Mouse (Mus musculus) mesoderm, embryonic 11.5 days (tissue): Measurements from ENCODE around the gene Abcc4.

Source experiments
- DNase-seq: peaks from one replicate; pipeline ENCODE4 v3.0.0-alpha.2; 2012; ENCODE audit warnings: low read depth, low spot score

Abcc4 gene

GRCm38 (mm10) chr14:118638447-118639275 lies 67.4 kb downstream of the Abcc4 start:
- DNase-seq: no peak

DNA sequence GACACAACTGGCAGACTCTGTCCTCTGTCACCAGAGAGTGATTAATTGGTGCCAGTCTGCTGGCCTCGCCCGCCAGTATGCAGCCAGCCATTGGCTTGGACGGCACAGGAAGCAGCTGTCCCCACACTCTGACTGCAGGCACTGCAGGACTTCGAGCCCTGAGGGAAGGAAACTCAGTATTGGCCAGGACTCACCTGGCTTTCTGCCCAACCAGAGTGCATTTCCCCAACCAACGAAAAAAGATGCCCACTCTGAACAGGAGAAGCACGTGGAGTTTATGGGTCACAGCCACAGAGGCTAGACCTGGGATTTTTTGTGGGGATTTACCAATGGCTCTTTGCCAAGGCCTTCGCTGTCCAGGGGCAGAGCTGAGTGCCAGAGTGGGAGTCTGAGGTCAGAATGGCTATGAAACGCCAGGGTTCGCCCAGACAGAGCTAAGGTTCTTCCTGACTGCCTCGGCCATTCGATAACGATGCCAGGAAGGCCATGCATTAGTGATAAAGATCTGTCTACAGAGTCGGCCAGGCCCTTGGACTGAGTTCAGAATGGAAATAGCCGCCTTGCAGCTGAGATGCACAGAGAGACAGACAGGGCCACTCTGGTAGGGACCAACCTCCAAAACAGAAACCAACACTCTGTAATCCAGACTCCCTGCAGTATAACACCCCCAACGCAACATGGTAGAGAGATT lies 70.4 kb downstream of the Abcc4 start:
- DNase-seq: no peak

GRCm38 (mm10) chr14:118629649-118630048 lies 76.4 kb downstream of the Abcc4 start:
- DNase-seq: no peak

DNA sequence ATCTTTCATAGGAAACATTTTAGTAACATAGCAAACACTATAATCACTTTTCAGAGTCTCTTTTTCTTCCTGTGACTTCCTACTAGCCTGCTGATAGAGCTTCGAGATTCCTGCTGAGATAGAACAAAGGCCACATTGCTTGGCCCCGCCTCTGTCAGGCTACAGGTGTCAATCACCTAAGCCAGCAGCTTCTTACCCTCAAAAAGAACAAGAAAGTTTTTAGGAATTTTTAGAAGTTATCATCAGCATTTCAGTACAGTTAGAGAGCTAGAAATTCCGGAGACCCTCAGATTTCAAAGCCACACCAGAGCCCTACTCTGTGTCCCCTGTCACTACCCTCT lies 84.6 kb downstream of the Abcc4 start:
- no peak for DNase-seq

- DNase-seq: no peak
These were observed 85.1 kb downstream of the Abcc4 start for GRCm38 (mm10) chr14:118620773-118621448.

DNA sequence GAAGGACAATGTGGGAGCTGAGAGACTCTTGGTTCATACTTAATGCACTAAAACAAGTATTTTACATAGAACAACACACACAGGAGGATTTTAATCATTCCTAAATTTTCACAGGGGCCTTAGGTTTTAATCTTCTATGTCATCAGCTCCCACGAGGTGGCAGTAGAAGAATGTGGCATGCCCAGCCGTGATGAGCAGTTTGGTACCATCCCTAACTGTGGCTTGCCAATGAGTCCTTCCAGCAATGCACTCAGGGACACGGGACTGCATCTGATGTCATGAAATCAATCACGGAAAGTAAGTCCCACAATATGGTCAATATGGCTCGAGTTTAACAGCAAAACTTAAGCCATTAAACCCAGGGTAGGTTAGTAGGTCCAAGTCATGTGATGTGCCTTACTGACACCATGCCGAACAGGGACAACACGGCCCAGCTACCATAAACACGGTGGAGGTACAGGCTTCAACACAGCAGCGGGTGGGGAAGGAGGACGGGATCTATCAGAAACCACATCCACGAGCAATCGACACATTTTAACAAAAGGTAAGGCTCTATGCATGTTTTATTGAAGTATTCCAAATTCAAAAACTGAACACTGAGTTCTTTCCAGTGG lies 89.2 kb downstream of the Abcc4 start:
- peak; percentile 28 for DNase-seq

- no peak for DNase-seq
These were observed 92.3 kb downstream of the Abcc4 start for GRCm38 (mm10) chr14:118613734-118614133.

DNA sequence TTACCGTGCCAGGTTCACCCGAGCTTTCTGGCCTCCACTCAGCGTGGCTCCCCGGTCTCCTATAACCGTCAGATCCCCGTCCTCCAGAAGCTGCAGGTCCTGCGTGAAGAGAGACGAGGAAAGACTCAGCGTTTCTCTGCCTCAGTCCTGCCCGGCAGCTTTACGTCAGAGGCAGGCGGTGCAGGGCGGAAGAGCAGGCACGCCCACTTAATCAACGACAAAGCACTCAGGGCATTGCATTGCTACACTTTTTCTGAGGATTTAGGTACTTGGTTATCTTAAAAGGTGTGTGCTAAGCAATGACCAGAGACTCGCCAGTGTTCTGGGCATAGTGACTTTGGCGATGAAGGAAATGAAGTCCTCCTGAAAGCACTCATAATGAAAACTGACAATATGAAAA lies 94.3 kb downstream of the Abcc4 start:
- DNase-seq: no peak

- no peak for DNase-seq
These were observed 95.2 kb downstream of the Abcc4 start for GRCm38 (mm10) chr14:118610786-118611185.

GRCm38 (mm10) chr14:118608816-118609465 lies 97.1 kb downstream of the Abcc4 start:
- no peak for DNase-seq

GRCm38 (mm10) chr14:118608317-118608716 lies 97.7 kb downstream of the Abcc4 start:
- no peak for DNase-seq

DNA sequence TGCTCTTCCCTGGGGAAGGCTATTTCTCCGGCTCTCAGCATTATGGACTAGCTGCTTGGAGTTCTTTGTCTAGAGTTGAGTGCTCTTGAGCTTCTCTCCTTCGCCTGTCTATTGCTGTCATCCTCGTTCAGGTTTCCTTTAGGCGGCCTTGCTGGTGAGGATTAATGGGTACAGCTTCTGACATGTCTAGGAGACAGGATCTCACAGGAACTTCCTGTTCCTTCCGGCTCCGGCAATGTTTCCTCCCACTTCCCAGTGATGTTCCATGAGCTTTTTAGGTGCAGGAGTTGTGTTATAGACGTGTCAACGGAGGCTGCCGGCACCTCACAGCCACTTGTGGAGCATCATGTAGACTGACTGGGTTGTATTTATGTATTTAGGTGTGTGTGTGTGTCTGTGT lies 99.5 kb downstream of the Abcc4 start:
- DNase-seq: no peak

GRCm38 (mm10) chr14:118604903-118605302 lies 101.1 kb downstream of the Abcc4 start:
- no peak for DNase-seq

GRCm38 (mm10) chr14:118602031-118602430 lies 104.0 kb downstream of the Abcc4 start:
- DNase-seq: peak; percentile 30

DNA sequence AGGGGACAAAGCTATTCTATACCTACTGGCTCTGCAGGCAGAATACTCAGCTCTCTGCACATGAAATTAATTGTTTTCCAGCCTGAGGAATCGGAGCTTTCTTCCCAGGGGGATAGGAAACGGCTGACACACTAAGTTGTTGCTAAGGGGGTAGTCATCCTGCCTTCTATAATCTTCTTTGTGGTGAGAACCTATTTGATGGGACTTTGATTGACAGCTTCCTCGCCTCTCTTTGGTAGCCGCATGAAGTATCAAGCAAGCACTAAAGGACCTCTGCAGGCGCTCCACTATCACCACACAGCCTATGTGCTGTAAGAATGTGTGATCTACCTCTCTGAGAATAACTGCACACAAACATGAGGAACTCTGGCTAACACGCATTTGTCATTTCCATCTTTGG lies 105.3 kb downstream of the Abcc4 start:
- no peak for DNase-seq

DNA sequence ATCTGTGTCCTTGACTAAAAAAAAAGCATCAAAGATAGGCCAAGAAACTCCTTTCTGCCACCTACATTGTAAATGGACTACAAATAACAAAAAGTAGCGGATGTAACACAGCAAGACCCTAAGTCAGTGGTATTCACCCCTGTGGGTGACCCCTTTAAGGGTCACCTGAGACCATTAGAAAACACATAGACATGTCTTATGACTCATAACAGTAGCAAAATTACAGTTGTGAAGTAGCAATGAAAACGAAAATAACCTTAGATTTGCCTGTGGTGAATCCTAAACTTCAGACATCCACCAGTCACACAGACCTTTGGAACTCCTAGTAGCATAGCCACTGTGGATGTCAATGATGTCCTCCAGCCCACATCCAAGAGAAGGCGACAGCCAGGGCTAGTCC lies 107.3 kb downstream of the Abcc4 start:
- DNase-seq: no peak

DNA sequence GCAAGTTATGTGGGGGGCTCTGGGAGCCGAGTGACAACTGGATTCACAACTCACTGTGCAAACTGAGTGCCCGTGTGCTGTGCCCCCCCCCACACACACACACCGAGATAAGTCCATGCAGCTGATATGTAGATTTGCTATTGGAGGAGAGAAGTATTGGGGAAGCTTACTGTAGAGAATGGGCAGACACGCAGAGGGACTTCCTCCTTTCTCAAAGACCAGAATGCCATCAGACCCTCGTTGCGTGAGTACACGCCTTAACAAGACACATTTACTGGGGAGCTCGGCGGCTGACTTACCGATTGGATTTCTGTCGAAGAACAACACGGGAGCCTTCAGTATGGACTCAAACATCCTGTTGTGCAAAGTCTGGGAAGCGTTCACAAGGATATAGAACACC lies 111.6 kb downstream of the Abcc4 start:
- no peak for DNase-seq

- DNase-seq: peak; percentile 77
These were observed 114.3 kb downstream of the Abcc4 start for GRCm38 (mm10) chr14:118591477-118592403.

DNA sequence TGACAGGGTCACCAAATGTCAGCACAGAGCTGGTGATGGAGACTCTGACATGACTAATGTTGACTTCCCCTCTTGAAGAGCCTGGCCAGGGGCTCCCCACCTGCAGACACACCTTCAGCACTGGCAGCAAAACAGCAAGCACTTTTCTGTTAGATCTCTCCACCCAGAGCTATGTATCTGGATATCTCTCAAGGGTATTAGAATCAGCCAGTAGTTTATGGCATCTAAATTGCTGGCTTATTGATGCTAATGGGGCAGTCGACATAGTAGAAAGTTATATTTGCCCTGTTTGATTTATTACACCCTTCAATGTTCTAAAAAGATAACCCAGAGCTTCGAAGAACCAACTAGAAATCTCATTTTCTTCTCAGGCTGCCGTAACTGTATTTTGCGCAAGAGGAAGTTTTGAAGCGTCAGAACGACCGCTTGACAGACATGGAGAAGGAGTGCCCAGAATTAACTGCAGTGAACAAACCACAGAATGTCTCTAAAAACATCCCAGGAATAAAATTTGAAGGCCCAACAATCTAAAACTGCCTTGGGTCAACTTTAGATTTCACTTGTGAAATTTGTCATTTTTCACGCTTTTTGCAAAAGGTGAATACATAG lies 123.6 kb downstream of the Abcc4 start:
- no peak for DNase-seq

DNA sequence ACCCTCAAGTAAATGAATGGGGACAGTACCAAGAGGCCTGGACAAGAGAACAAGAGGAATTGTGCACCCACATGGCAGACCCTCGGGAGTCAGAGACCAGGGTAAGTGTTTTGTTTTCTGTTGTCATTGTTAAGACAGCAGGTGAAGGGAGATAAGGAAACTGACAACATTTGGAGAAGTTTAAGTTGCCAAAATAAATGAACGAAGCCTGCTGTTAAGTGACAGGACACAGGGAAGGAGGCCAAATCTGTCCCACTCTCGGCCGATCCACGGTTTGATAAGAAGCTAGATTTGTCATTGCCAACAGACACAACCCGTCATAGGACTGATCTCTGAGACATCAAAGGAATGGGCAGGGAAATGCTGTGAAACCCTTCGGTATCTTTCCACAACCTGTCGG lies 124.3 kb downstream of the Abcc4 start:
- DNase-seq: no peak
